Mouse (Mus musculus): Measurements from ENCODE around the gene Fbxo28. TPM values are rescaled to one million over a fixed set of nuclear protein-coding genes. Genes with fewer than 3 reads are reported as not detected.

Gene Fbxo28
- polyA plus RNA-seq, 2 experiments: 3.8 to 7.1 TPM

GRCm38 (mm10) chr1:182346491-182346890 is 5.1 kb upstream of the Fbxo28 start:
- Histone ChIP-seq H3K27ac (no peak overlapping the region), H3K9ac (replicated peaks) (no peak overlapping the region), H3K4me3 (ENCODE audit: insufficient read depth in 1 of 2, low read depth in 2 of 2, low read length in 2 of 2) (no peak overlapping the region), H3K4me2 (ENCODE audit: low read depth) (no peak overlapping the region), H3K27me3 (ENCODE audit: control insufficient read depth, insufficient read depth, low read length) (no peaks in the 10 kb centered on the region), H3K4me1 (replicated peaks; ENCODE audit: control insufficient read depth in 2 of 2, insufficient read depth in 2 of 2, low read length in 1 of 2) (peaks cover 0 to 4% of the 10 kb centered on the region in 2 experiments; a peak in 2 of 4 replicates), H3K36me3 (replicated peaks; ENCODE audit: control insufficient read depth, insufficient read depth, low read depth) (no peaks in the 10 kb centered on the region), H3K9me3 (ENCODE audit: control insufficient read depth, low read length) (no peaks in the 10 kb centered on the region)
- DNase-seq (ENCODE audit: low read depth in 3 of 3, low spot score in 3 of 3) (no peak), ATAC-seq (ENCODE audit: insufficient read depth) (no peak)
- TF ChIP-seq CTCF (IDR thresholded peaks at IDR 0.05; ENCODE audit: low read depth): no peak
- TF ChIP-seq EP300 (IDR thresholded peaks at IDR 0.05; ENCODE audit: low read depth): no peak
- 59% methylated on average over 5 of the region's 5 CpGs for WGBS (ENCODE audit: insufficient replicate concordance)

- H3K4me2 ChIP-seq (ENCODE audit: low read depth): no peak overlapping the region
- H3K4me1 ChIP-seq (replicated peaks; ENCODE audit: control insufficient read depth in 2 of 2, insufficient read depth in 2 of 2, low read length in 1 of 2): peaks cover 0 to 4% of the 10 kb centered on the region in 2 experiments; a peak in 2 of 4 replicates
- no peak for TF ChIP-seq EP300 (IDR thresholded peaks at IDR 0.05; ENCODE audit: low read depth)
- TF ChIP-seq CTCF (IDR thresholded peaks at IDR 0.05; ENCODE audit: low read depth): no peak
- no peak overlapping the region for H3K27ac ChIP-seq
- no peak overlapping the region for H3K9ac ChIP-seq (replicated peaks)
- ATAC-seq (ENCODE audit: insufficient read depth) (no peak), DNase-seq (ENCODE audit: low read depth in 3 of 3, low spot score in 3 of 3) (no peak)
- H3K27me3 ChIP-seq (ENCODE audit: control insufficient read depth, insufficient read depth, low read length): no peaks in the 10 kb centered on the region
- no peaks in the 10 kb centered on the region for H3K36me3 ChIP-seq (replicated peaks; ENCODE audit: control insufficient read depth, insufficient read depth, low read depth)
- H3K9me3 ChIP-seq (ENCODE audit: control insufficient read depth, low read length): no peaks in the 10 kb centered on the region
- WGBS (ENCODE audit: insufficient replicate concordance): 60% methylated on average over 2 of the region's 2 CpGs
- H3K4me3 ChIP-seq (ENCODE audit: insufficient read depth in 1 of 2, low read depth in 2 of 2, low read length in 2 of 2): no peak overlapping the region
These were observed 4.4 kb upstream of the Fbxo28 start for GRCm38 (mm10) chr1:182345857-182346256.

GRCm38 (mm10) chr1:182341993-182342392 is 564 bp upstream of the Fbxo28 start:
- no peaks in the 10 kb centered on the region for H3K9me3 ChIP-seq (ENCODE audit: control insufficient read depth, low read length)
- ATAC-seq (ENCODE audit: insufficient read depth) (no peak), DNase-seq (ENCODE audit: low read depth in 3 of 3, low spot score in 3 of 3) (no peak)
- H3K4me2 ChIP-seq (ENCODE audit: low read depth): peak overlapping the region; percentile 82
- peaks cover 9 to 10% of the 10 kb centered on the region in 2 experiments for H3K4me1 ChIP-seq (replicated peaks; ENCODE audit: control insufficient read depth in 2 of 2, insufficient read depth in 2 of 2, low read length in 1 of 2)
- H3K27ac ChIP-seq: no peak overlapping the region
- TF ChIP-seq EP300 (IDR thresholded peaks at IDR 0.05; ENCODE audit: low read depth) (no peak), CTCF (IDR thresholded peaks at IDR 0.05; ENCODE audit: low read depth) (no peak)
- H3K27me3 ChIP-seq (ENCODE audit: control insufficient read depth, insufficient read depth, low read length): no peaks in the 10 kb centered on the region
- peak overlapping the region; percentile 97 for H3K9ac ChIP-seq (replicated peaks)
- no peaks in the 10 kb centered on the region; the same call in 1 of the 2 replicates for H3K36me3 ChIP-seq (replicated peaks; ENCODE audit: control insufficient read depth, insufficient read depth, low read depth)
- 35% methylated on average over 6 of the region's 6 CpGs for WGBS (ENCODE audit: insufficient replicate concordance)
- peak overlapping the region; percentile 98 to 100; a peak in 3 of 4 replicates for H3K4me3 ChIP-seq (ENCODE audit: insufficient read depth in 1 of 2, low read depth in 2 of 2, low read length in 2 of 2)

- H3K9ac ChIP-seq (replicated peaks): peak overlapping the region; percentile 97
- H3K4me1 ChIP-seq (replicated peaks; ENCODE audit: control insufficient read depth in 2 of 2, insufficient read depth in 2 of 2, low read length in 1 of 2): peaks cover 9 to 10% of the 10 kb centered on the region in 2 experiments
- H3K36me3 ChIP-seq (replicated peaks; ENCODE audit: control insufficient read depth, insufficient read depth, low read depth): no peaks in the 10 kb centered on the region; the same call in 1 of the 2 replicates
- no peak overlapping the region for H3K27ac ChIP-seq
- WGBS (ENCODE audit: insufficient replicate concordance): 37% methylated on average over 7 of the region's 7 CpGs
- no peak for ATAC-seq (ENCODE audit: insufficient read depth)
- peak overlapping the region; percentile 98 to 100 for H3K4me3 ChIP-seq (ENCODE audit: insufficient read depth in 1 of 2, low read depth in 2 of 2, low read length in 2 of 2)
- no peaks in the 10 kb centered on the region for H3K27me3 ChIP-seq (ENCODE audit: control insufficient read depth, insufficient read depth, low read length)
- no peak for DNase-seq (ENCODE audit: low read depth in 3 of 3, low spot score in 3 of 3)
- no peak for TF ChIP-seq EP300 (IDR thresholded peaks at IDR 0.05; ENCODE audit: low read depth)
- no peak for TF ChIP-seq CTCF (IDR thresholded peaks at IDR 0.05; ENCODE audit: low read depth)
- peak overlapping the region; percentile 82 for H3K4me2 ChIP-seq (ENCODE audit: low read depth)
- no peaks in the 10 kb centered on the region for H3K9me3 ChIP-seq (ENCODE audit: control insufficient read depth, low read length)
These were observed 1.1 kb downstream of the Fbxo28 start for GRCm38 (mm10) chr1:182340281-182340680.

- Histone ChIP-seq H3K27me3 (ENCODE audit: control insufficient read depth, insufficient read depth, low read length) (no peaks in the 10 kb centered on the region), H3K27ac (no peak overlapping the region), H3K9me3 (ENCODE audit: control insufficient read depth, low read length) (no peaks in the 10 kb centered on the region), H3K4me3 (ENCODE audit: insufficient read depth in 1 of 2, low read depth in 2 of 2, low read length in 2 of 2) (no peak overlapping the region), H3K4me1 (replicated peaks; ENCODE audit: control insufficient read depth in 2 of 2, insufficient read depth in 2 of 2, low read length in 1 of 2) (peaks cover 9 to 12% of the 10 kb centered on the region in 2 experiments), H3K9ac (replicated peaks) (no peak overlapping the region), H3K36me3 (replicated peaks; ENCODE audit: control insufficient read depth, insufficient read depth, low read depth) (no peaks in the 10 kb centered on the region; the same call in 1 of the 2 replicates), H3K4me2 (ENCODE audit: low read depth) (no peak overlapping the region)
- WGBS (ENCODE audit: insufficient replicate concordance): 69% methylated on average over 7 of the region's 7 CpGs
- ATAC-seq (ENCODE audit: insufficient read depth) (no peak), DNase-seq (ENCODE audit: low read depth in 3 of 3, low spot score in 3 of 3) (no peak)
- TF ChIP-seq CTCF (IDR thresholded peaks at IDR 0.05; ENCODE audit: low read depth) (no peak), EP300 (IDR thresholded peaks at IDR 0.05; ENCODE audit: low read depth) (no peak)
These were observed 2.4 kb downstream of the Fbxo28 start for GRCm38 (mm10) chr1:182338961-182339565.

Measured in liver, embryonic 14.5 days (tissue).